Mouse (Mus musculus) lung, embryonic 14.5 days (tissue): ENCODE data around the gene Gpr146. TPM values are rescaled to one million over a fixed set of nuclear protein-coding genes. Genes with fewer than 3 reads are reported as not detected.

Experiments
- ATAC-seq: fragments of 200-750 bp; cut with Nextera tagmentation; 2 replicates; pipeline ENCODE4 v1.8.0; 2017; ENCODE audit warnings: mild to moderate bottlenecking, moderate TSS enrichment, moderate library complexity; ENCODE audit not compliant: insufficient read depth
- DNase-seq: peaks from one replicate; pipeline ENCODE4 v3.0.0-alpha.2; 2015
- H3K27ac ChIP-seq: fragments of 300-500 bp; sonication (generic); 2 replicates; pipeline ENCODE4 v1.5.1; 2014; ENCODE audit warnings: low read depth, mild to moderate bottlenecking, moderate library complexity
- H3K27me3 ChIP-seq: fragments of 300-500 bp; sonication (generic); 2 replicates; pipeline ENCODE4 v1.6.1; 2014; ENCODE audit warnings: low read length, control low read depth; ENCODE audit not compliant: insufficient read depth
- H3K36me3 ChIP-seq: fragments of 300-500 bp; sonication (generic); 2 replicates; pipeline ENCODE4 v1.6.1; 2014; ENCODE audit warnings: control low read depth; ENCODE audit not compliant: insufficient read depth
- H3K4me1 ChIP-seq: fragments of 300-500 bp; sonication (generic); 2 replicates; pipeline ENCODE4 v1.6.1; 2014; ENCODE audit warnings: antibody characterized with exemption, control low read depth; ENCODE audit not compliant: insufficient read depth
- H3K4me2 ChIP-seq: fragments of 300-500 bp; sonication (generic); 2 replicates; pipeline ENCODE4 v1.6.1; 2014; ENCODE audit warnings: mild to moderate bottlenecking
- H3K4me3 ChIP-seq: fragments of 300-500 bp; sonication (generic); 2 replicates; pipeline ENCODE4 v1.5.1; 2014; ENCODE audit warnings: low read depth, low read length
- H3K9ac ChIP-seq: fragments of 300-500 bp; sonication (generic); 2 replicates; pipeline ENCODE4 v1.6.1; 2014
- H3K9me3 ChIP-seq: fragments of 300-500 bp; sonication (generic); 2 replicates; pipeline ENCODE4 v1.6.1; 2016; ENCODE audit warnings: low read depth, low read length, control low read depth
- CTCF ChIP-seq: IDR thresholded peaks from 2 replicates; pipeline ENCODE4 v1.5.1; 2016; ENCODE audit warnings: antibody characterized with exemption, low read depth
- WGBS: fragments of 180-500 bp; shearing (Covaris S2); extraction: QIAGEN DNeasy Blood & Tissue Kit; methylation state at CpG from one replicate; pipeline ENCODE4 v1.1.7; 2014; 5-methylcytosine and 5-hydroxymethylcytosine counted together
- microRNA counts: library from miRNA; unstranded; fragments of <30 nt; microRNA quantifications from one replicate; lab custom pipeline; 2016
- microRNA-seq: library from miRNA; unstranded; fragments of <30 nt; microRNA quantifications from one replicate; pipeline ENCODE4, GENCODE M21; 2016; ENCODE audit warnings: borderline number of aligned reads
- polyA plus RNA-seq: library from polyadenylated mRNA; unstranded; fragments of >200 nt; fragmentation: Nextera tagmentation; extraction: Ambion mirVana; gene quantifications from 2 replicates; pipeline ENCODE4 v1.2.1, GENCODE M21; 2014

Gene Gpr146
- polyA plus RNA-seq, 1 experiment from 2014 or later, result 4.3 TPM

- no peak for ATAC-seq
These were observed 63.0 kb downstream of the Gpr146 start for GRCm38 (mm10) chr5:139440451-139440850.

GRCm38 (mm10) chr5:139440926-139441725, 63.6 kb downstream of the Gpr146 start:
- Histone ChIP-seq H3K27ac (no peak overlapping the region), H3K27me3 (no peaks in the 10 kb centered on the region), H3K9ac (no peak overlapping the region), H3K4me2 (no peak overlapping the region), H3K4me1 (peaks cover 6% of the 10 kb centered on the region; the same call in 1 of the 2 replicates), H3K4me3 (no peak overlapping the region), H3K36me3 (no peaks in the 10 kb centered on the region), H3K9me3 (no peaks in the 10 kb centered on the region)
- no peak for TF ChIP-seq CTCF
- 88% methylated on average over 11 of the region's 11 CpGs for WGBS
- no peak for ATAC-seq
- no peak for DNase-seq

More at GRCm38 (mm10) chr5:139440451-139440850, 63.0 kb downstream of the Gpr146 start:
- Histone ChIP-seq H3K4me2 (no peak overlapping the region), H3K27me3 (no peaks in the 10 kb centered on the region), H3K9ac (no peak overlapping the region), H3K4me1 (no peaks in the 10 kb centered on the region), H3K27ac (no peak overlapping the region), H3K36me3 (no peaks in the 10 kb centered on the region), H3K9me3 (no peaks in the 10 kb centered on the region), H3K4me3 (no peak overlapping the region)
- no peak for DNase-seq
- no peak for TF ChIP-seq CTCF
- 77% methylated on average over 5 of the region's 5 CpGs for WGBS

DNA sequence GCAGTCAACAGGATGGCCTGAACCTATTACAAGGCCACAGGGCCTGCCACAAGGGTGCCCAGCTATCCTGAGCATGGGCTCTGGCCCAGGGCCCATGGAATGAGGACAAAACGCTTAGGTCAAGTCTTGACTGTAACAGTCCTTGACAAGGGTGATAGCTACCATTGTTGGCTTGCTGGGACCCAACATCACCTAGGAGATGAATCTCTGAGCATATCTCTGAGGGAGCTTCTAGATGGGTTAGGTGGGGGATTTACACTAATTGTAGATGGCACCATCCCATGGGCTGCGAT, 64.2 kb downstream of the Gpr146 start:
- Histone ChIP-seq H3K27ac (no peak overlapping the region), H3K4me1 (peaks cover 6% of the 10 kb centered on the region; the same call in 1 of the 2 replicates), H3K4me3 (no peak overlapping the region), H3K9ac (no peak overlapping the region), H3K36me3 (no peaks in the 10 kb centered on the region), H3K4me2 (no peak overlapping the region), H3K27me3 (no peaks in the 10 kb centered on the region), H3K9me3 (no peaks in the 10 kb centered on the region)
- 85% methylated on average over 2 of the region's 2 CpGs for WGBS
- no peak for TF ChIP-seq CTCF
- no peak for ATAC-seq
- DNase-seq, result no peak

DNA sequence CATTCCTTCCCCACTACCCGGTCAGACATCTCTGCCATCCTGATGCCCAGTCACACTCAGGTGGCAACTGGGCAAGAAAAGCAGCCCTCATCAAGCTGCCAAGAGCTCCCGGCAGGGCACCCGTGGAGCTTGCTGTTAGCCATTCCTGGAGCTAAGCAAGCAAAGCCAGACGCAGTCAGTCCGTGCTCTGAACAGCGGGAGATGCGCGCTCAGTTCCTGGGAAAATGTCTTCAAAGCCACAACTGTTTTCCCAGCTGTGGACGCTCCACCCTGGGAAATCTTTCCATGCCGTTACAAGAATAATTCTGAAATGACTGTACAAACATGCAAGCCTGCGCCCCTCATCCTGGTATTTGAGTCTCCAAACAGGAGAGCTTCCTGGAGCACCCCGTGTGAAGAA, 64.9 kb downstream of the Gpr146 start:
- DNase-seq (no peak), ATAC-seq (no peak)
- Histone ChIP-seq H3K9me3 (no peaks in the 10 kb centered on the region), H3K4me1 (peaks cover 6% of the 10 kb centered on the region; the same call in 1 of the 2 replicates), H3K36me3 (no peaks in the 10 kb centered on the region), H3K9ac (no peak overlapping the region), H3K27me3 (no peaks in the 10 kb centered on the region), H3K27ac (no peak overlapping the region), H3K4me3 (no peak overlapping the region), H3K4me2 (no peak overlapping the region)
- no peak for TF ChIP-seq CTCF
- 55% methylated on average over 12 of the region's 12 CpGs for WGBS

DNA sequence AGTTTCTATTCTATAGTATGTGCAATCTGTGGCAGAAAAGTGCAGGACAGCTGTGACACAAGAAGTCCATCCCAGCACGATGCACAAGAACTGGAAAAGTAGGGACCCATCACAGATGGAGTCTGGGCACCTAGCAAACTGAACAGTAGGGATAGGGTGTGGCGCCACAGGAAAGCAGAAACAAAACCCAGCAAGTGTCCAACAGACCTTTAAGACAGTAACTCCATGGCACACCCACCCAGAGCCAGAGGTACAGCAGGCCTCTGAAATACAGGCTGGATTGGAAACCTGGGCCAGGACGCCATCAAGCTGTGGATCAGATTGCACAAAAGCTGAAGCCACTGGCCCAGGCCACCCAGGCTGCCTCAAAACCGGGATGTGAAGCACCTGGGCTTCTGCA, 65.5 kb downstream of the Gpr146 start:
- H3K27me3 ChIP-seq, result no peaks in the 10 kb centered on the region
- no peaks in the 10 kb centered on the region for H3K36me3 ChIP-seq
- DNase-seq, result no peak
- H3K4me2 ChIP-seq, result no peak overlapping the region
- H3K9me3 ChIP-seq, result no peaks in the 10 kb centered on the region
- ATAC-seq, result no peak
- no peak for TF ChIP-seq CTCF
- WGBS, result 63% methylated on average over 4 of the region's 4 CpGs
- H3K4me3 ChIP-seq, result no peak overlapping the region
- H3K9ac ChIP-seq, result no peak overlapping the region
- peaks cover 6% of the 10 kb centered on the region; the same call in 1 of the 2 replicates for H3K4me1 ChIP-seq
- H3K27ac ChIP-seq, result no peak overlapping the region

- Histone ChIP-seq H3K36me3 (no peaks in the 10 kb centered on the region), H3K9me3 (no peaks in the 10 kb centered on the region), H3K4me1 (peaks cover 17% of the 10 kb centered on the region; the same call in 1 of the 2 replicates), H3K9ac (no peak overlapping the region), H3K27me3 (no peaks in the 10 kb centered on the region), H3K27ac (no peak overlapping the region), H3K4me3 (no peak overlapping the region), H3K4me2 (no peak overlapping the region)
- TF ChIP-seq CTCF, result peak; percentile 49
- no peak for ATAC-seq
- no peak for DNase-seq
- WGBS, result 84% methylated on average over 8 of the region's 8 CpGs
These were observed 67.8 kb downstream of the Gpr146 start for GRCm38 (mm10) chr5:139445258-139445657.

MicroRNA genes within 50 kb of the gene (microRNA counts, 519-probe panel; counts per million panel counts)
- 30.5 counts per million for microRNA mmu-miR-339-3p (lab: Ali Mortazavi, UCI)
- microRNA mmu-miR-339-5p (lab: Ali Mortazavi, UCI), result 30.5 counts per million

Small RNA genes within 50 kb of the gene (microRNA-seq; reads per million reads assigned to microRNA genes)
- gene Mir339, result 568 reads per million, percentile 68 among the genes with 10 or more reads in this experiment

Other genes starting within 250 kb of the Gpr146 start
- 12.0 and 13.5 TPM in 2 replicates for gene Prkar1b, start 227.7 kb upstream of the Gpr146 start, polyA plus RNA-seq
- 8.6 and 9.0 TPM in 2 replicates for gene Dnaaf5, start 227.5 kb upstream of the Gpr146 start, polyA plus RNA-seq
- 53.3 and 57.7 TPM in 2 replicates for gene Sun1, start 177.1 kb upstream of the Gpr146 start, polyA plus RNA-seq
- gene Get4, start 125.4 kb upstream of the Gpr146 start, polyA plus RNA-seq, result 183 and 185 TPM in 2 replicates
- gene Adap1, start 52.1 kb upstream of the Gpr146 start, polyA plus RNA-seq, result 3.6 and 4.0 TPM in 2 replicates
- gene Cox19, start 26.3 kb upstream of the Gpr146 start, polyA plus RNA-seq, result 102 and 106 TPM in 2 replicates
- not detected in 2 replicates for gene Cyp2w1, start 25.1 kb upstream of the Gpr146 start, polyA plus RNA-seq
- gene C130050O18Rik, start 27.6 kb downstream of the Gpr146 start, polyA plus RNA-seq, result 1.1 TPM in 2 replicates
- 5.5 and 5.9 TPM in 2 replicates for gene Gper1, start 45.5 kb downstream of the Gpr146 start, polyA plus RNA-seq
- 39.4 and 44.4 TPM in 2 replicates for gene 3110082I17Rik, start 82.8 kb downstream of the Gpr146 start, polyA plus RNA-seq
- gene Zfand2a, start 106.9 kb downstream of the Gpr146 start, polyA plus RNA-seq, result 5.3 and 6.0 TPM in 2 replicates
- not detected in 2 replicates for gene Uncx, start 165.8 kb downstream of the Gpr146 start, polyA plus RNA-seq